Mouse (Mus musculus): ENCODE measurements around the gene Smpdl3b. TPM values are rescaled to one million over a fixed set of nuclear protein-coding genes. Genes with fewer than 3 reads are reported as not detected.
"Not testable (repeated sequence)": the region's sequence is repeated elsewhere in the genome, so short reads cannot be mapped to it uniquely, and the experiment has no call there.

Gene Smpdl3b
- polyA plus RNA-seq, 1 experiment from 2014 or later, result 2.9 TPM

DNA sequence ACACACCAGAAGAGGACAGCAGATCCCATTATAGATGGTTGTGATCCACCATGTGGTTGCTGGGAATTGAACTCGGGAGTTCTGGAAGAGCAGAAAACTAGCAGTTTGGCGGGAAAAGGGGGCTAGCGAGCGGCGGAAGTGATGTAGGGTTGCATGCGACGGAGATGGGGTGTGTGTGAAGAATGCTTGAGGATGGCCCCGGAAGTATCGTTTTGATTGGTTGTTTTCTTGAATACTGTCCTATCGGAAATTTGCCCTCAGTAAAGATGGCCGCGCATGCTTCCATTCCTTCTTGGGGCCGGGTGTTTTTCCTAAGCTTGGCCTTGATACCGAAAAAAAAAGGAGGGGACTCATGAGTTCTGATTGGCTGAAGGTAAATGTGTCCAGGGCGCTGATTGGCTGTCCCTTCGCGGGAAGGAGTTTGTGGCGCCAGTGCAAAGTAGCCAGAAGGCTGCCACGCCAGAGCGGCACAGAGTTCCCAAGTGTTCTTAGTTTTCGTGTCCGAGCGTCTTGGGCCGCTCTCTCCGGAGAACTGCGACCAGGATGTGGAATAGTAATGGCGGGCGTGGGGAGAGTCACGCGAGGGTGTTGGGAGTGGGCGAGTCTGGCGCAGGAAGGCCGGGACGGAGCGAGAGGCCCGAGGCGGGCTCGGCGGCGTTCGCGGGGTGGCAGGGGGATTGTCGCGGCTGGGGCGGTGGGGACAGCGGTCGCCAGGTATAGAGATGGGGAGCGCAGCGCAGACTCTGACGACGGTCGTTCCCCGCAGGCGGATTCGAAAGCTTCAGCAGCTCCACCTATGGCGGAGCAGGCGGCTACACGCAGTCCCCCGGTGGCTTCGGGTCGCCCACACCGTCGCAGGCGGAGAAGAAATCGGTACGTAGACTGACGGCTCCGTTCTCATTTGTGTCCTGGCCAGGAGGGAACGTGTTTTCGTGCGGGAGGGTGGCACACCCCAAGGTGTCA, 11.1 kb upstream of the Smpdl3b start, which contains the start of gene Rpa2:
Gene Rpa2 (plus strand): TSS at position 419 of the 963 bp plus-strand sequence.
- H3K9me3 ChIP-seq (replicated peaks), result no peaks in the 10 kb centered on the region
- H3K27ac ChIP-seq (replicated peaks), result peak within 1 kb of the TSS; percentile 91
- peaks cover 13% of the 10 kb centered on the region for H3K4me1 ChIP-seq
- no peaks in the 10 kb centered on the region for H3K27me3 ChIP-seq (ENCODE audit: low read depth, poor library complexity, severe bottlenecking)
- peaks cover 36% of the 10 kb centered on the region for H3K36me3 ChIP-seq
- peak within 1 kb of the TSS; percentile 82 for H3K4me3 ChIP-seq
- under 1% methylated on average over 71 of the region's 71 CpGs for WGBS
- DNase-seq (ENCODE audit: low spot score), result peak; percentile 98

DNA sequence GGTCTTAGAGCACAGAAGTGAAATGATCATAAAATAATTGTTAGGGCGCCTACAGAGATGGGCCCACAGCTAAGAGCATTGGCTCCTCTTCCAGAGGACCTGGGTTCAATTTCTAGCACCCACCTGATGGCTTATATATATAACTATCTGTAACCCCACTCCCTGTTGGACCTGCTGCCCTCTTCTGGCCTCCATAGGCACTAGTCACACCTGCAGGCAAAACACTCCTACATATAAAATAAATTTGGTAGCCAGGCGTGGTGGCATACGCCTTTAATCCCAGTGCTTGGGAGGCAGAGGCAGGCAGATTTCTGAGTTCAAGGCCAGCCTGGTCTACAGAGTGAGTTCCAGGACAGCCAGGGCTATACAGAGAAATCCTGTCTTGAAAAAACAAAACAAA, 6.1 kb upstream of the Smpdl3b start:
- not testable (repeated sequence) for H3K4me3 ChIP-seq; H3K27me3 ChIP-seq (ENCODE audit: low read depth, poor library complexity, severe bottlenecking); H3K9me3 ChIP-seq (replicated peaks); H3K36me3 ChIP-seq; H3K27ac ChIP-seq (replicated peaks); DNase-seq (ENCODE audit: low spot score); H3K4me1 ChIP-seq
- WGBS, result 84% methylated on average over 3 of the region's 3 CpGs

DNA sequence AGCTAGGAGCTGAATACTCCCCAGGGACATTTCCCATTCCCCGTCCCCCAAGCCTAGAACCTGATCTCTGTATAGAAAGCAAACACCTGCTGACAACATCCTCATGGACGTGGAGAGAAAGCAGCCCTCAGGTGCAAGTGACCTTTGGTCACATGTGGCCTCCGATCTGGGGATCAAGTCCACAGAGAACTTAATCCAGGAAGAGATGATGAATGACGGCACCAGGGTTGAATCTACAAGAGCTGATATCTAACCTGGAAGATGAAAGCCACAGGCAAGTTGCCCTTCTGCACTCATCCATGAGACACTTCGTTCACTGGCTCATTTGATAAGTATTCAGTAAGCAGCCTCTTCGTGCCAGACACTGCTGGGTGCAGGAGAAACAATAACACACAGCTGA, 5.5 kb upstream of the Smpdl3b start:
- Histone ChIP-seq H3K9me3 (replicated peaks) (no peaks in the 10 kb centered on the region), H3K4me1 (no peaks in the 10 kb centered on the region), H3K36me3 (no peaks in the 10 kb centered on the region), H3K4me3 (no peak overlapping the region), H3K27ac (replicated peaks) (no peak overlapping the region), H3K27me3 (ENCODE audit: low read depth, poor library complexity, severe bottlenecking) (peaks cover 10% of the 10 kb centered on the region)
- WGBS, result 81% methylated on average over 6 of the region's 6 CpGs
- no peak for DNase-seq (ENCODE audit: low spot score)

DNA sequence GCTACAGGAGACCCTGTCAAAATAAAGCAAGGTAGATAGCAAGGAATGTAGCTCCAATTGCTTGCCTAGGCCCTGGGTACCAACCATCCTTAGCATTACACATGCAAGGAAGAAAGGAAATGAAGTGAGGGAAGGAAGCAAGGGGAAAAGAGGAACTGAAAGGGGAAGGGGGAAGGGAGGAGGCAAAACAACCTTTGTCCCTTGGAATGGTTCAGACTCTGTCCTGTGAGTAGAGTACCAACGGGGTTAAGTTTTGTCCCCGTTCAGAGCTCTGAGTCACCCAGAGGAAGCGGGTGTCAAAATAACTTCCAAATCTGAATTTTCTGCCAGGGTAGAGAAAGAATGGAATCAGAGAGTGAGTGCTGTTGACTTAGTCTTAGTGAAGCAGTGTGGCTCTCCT, 3.2 kb upstream of the Smpdl3b start:
- Histone ChIP-seq H3K27ac (replicated peaks) (no peak overlapping the region), H3K4me1 (peaks cover 12% of the 10 kb centered on the region), H3K27me3 (ENCODE audit: low read depth, poor library complexity, severe bottlenecking) (peaks cover 33% of the 10 kb centered on the region), H3K36me3 (no peaks in the 10 kb centered on the region), H3K9me3 (replicated peaks) (no peaks in the 10 kb centered on the region), H3K4me3 (no peak overlapping the region)
- WGBS, result 83% methylated on average over 3 of the region's 3 CpGs
- DNase-seq (ENCODE audit: low spot score), result no peak

DNA sequence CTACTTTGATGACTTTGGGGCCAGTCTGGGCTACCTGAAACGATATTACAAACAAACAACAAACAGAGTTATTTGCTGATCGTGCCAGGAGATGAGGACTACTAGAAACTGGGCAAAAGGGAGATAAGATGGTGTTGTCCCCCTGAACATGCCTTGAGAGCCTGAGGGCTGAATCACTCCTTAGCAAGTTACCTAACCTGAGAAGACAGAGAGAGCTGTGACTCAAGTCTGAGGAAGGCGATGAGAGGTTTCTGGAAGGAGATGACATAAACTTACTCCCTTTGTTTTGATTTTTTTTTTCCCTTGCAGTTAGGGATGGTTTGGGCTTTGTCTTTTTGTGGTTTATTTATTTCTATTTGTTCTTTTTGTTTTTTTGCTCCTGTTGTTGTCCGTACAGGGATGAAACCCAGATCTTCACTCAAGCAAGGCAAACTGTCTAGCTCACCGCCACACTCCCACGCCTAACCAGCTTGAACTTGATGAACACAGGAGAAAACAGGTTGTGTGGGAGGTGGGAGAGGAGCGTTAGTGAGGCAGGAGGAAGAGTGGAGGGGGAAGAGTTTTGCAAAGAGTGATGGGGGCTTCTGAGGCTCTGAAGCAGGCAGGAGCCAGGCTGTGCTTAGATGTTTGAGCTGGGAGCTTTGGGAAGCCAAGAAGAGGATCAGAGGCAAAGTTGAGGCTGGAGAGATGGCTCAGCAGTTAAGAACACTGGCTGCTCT, 740 bp upstream of the Smpdl3b start:
- Histone ChIP-seq H3K27ac (replicated peaks) (no peak overlapping the region), H3K9me3 (replicated peaks) (no peaks in the 10 kb centered on the region), H3K4me1 (peaks cover 15% of the 10 kb centered on the region), H3K27me3 (ENCODE audit: low read depth, poor library complexity, severe bottlenecking) (peaks cover 38% of the 10 kb centered on the region), H3K4me3 (no peak overlapping the region), H3K36me3 (no peaks in the 10 kb centered on the region)
- WGBS, result 91% methylated on average over 7 of the region's 7 CpGs
- no peak for DNase-seq (ENCODE audit: low spot score)

DNA sequence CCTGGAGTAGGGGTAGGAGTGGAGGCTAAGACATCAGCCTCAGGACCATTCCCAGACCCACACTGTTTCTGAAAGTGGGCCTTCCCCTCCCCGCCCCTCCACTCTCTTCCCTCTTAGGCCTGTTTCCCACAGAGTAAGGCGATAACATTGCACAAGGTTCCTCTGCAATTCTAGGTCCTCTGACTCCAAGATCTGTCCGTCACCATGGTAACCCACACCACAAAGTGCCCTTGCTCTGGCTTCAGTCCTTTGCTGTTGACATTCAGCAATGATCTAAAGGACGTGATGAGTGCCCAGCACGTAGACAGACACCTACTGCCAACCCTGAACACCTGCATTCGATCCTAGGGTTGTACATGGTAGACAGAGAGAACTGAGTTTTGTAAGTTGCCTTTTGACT, 4.1 kb downstream of the Smpdl3b start:
- Histone ChIP-seq H3K36me3 (no peaks in the 10 kb centered on the region), H3K27me3 (ENCODE audit: low read depth, poor library complexity, severe bottlenecking) (peaks cover 32% of the 10 kb centered on the region)

DNA sequence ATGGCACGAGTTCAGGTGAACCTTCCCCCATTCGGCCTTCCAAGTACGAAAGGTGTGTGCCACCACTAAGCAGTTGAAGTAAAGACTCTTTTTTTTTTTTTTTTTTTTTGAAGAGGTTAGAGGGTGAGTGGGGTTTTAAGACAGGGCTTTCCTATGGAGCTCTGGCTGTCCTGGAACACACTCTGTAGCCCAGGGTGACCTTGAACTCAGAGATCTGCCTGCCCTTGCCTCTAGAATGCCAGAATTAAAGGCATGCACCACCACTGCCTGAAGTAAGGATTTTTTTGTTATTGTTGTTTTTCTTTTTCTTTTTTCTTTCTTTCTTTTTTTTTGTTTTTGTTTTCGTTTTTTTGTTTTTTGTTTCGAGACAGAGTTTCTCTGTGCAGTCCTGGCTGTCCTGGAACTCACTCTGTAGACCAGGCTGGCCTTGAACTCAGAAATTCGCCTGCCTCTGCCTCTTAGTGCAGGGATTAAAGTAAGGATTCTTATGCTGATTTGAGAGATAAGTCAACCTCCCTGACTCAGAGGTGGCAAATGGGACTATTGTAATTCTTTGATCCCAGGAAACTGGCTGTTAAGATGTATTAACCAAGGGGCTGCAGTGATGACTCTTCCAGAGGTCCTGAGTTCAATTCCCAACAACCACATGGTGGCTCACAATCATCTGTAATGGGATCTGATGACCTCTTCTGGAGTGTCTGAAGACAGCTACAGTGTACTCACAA, 7.6 kb downstream of the Smpdl3b start:
- Histone ChIP-seq H3K27ac (replicated peaks) (no peak overlapping the region), H3K36me3 (no peaks in the 10 kb centered on the region), H3K4me3 (no peak overlapping the region), H3K27me3 (ENCODE audit: low read depth, poor library complexity, severe bottlenecking) (no peaks in the 10 kb centered on the region), H3K4me1 (peaks cover 12% of the 10 kb centered on the region; the same call in 1 of the 2 replicates), H3K9me3 (replicated peaks) (no peaks in the 10 kb centered on the region)
- DNase-seq (ENCODE audit: low spot score), result no peak
- 81% methylated on average over 6 of the region's 6 CpGs for WGBS

More for the DNA sequence above, 4.1 kb downstream of the Smpdl3b start:
- no peaks in the 10 kb centered on the region for H3K9me3 ChIP-seq (replicated peaks)
- 83% methylated on average over 6 of the region's 6 CpGs for WGBS
- no peak for DNase-seq (ENCODE audit: low spot score)
- no peak overlapping the region for H3K27ac ChIP-seq (replicated peaks)
- no peak overlapping the region for H3K4me3 ChIP-seq
- H3K4me1 ChIP-seq, result peaks cover 24% of the 10 kb centered on the region

DNA sequence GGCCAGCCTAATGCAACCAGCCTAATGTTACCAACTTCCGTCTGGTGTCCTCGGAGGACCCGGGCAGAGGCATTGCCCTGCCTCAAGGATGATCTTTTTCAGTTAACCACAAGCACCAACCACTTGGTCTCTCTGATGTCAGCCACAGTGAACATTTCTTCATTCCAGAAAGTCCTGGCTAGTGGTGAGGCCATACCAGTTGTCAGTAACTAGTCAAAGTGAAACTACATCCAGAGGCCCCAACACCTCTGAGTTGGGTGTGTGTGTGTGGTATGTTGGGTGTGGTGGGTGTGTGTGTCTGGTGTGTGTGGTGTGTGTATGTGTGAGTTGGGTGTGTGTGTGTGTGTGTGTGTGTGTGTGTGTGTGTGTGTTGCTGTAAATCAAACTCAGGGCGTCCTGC, 8.3 kb downstream of the Smpdl3b start:
- H3K9me3 ChIP-seq (replicated peaks), result no peaks in the 10 kb centered on the region
- WGBS, result 95% methylated on average over 4 of the region's 4 CpGs
- H3K36me3 ChIP-seq, result no peaks in the 10 kb centered on the region
- peaks cover 12% of the 10 kb centered on the region; the same call in 1 of the 2 replicates for H3K4me1 ChIP-seq
- no peak overlapping the region for H3K4me3 ChIP-seq
- H3K27ac ChIP-seq (replicated peaks), result no peak overlapping the region
- DNase-seq (ENCODE audit: low spot score), result no peak
- no peaks in the 10 kb centered on the region for H3K27me3 ChIP-seq (ENCODE audit: low read depth, poor library complexity, severe bottlenecking)

DNA sequence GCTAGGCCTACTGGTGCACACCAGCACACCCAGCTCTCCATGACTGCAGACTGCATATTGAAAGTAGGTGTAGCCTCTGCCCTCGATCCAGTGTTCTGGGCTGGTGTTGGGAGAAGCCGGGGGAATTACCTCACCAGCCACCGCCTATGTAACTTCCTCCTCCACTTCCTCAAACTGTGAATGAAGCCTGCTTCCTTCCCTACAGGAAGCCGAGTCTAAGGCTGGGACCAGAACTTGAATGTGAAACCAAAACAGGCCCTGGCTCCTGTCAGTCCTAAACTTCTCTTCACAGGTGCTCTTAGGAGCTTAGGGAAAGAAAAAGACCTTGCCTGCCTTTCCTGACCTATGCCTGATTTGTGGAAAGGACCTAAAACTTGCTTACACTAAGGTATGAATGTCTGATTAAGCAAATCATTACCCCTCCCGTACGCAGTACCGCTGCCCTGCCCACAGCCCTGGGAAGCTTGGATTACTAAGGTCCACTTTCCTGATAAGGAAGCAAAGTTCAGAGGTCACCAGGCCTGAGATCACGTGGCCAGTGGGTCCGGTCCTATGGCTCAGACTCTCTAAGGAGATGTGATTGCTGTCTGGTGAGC, 9.3 kb downstream of the Smpdl3b start:
- 71% methylated on average over 9 of the region's 9 CpGs for WGBS
- no peak overlapping the region for H3K4me3 ChIP-seq

DNA sequence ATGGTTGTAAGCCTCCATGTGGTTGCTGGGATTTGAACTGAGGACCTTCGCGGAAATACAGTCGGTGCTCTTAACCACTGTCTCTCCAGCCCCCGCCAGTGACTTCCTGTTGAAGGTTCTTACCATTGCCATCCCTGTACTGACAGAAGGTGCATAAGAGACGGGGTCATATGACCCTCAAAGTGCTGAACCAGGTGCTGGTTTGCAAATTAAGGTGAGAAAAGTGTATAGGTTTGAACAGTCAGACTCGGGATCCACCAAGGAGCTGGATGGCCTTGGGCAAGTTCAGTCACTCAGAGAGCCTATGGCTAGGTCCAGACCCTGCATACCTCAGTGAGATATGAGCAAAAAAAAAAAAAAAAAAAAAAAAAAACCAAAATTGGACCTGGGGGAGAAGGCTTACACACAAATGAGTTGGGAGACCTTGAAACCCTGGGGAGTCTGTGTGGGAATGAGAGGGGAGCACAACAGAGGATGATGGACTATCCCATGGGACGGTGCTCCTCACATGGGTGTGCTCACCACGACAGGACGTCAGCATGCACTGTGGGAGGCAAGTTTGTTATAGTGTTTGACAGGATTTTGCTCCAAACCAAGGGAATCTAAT, 10.0 kb downstream of the Smpdl3b start:
- Histone ChIP-seq H3K9me3 (replicated peaks) (no peaks in the 10 kb centered on the region), H3K27me3 (ENCODE audit: low read depth, poor library complexity, severe bottlenecking) (no peaks in the 10 kb centered on the region), H3K4me1 (0 out of 2 replicates have a peak, but pooled peaks cover 1% of the 10 kb centered on the region), H3K36me3 (no peaks in the 10 kb centered on the region), H3K27ac (replicated peaks) (no peak overlapping the region), H3K4me3 (no peak overlapping the region)
- DNase-seq (ENCODE audit: low spot score), result no peak
- 88% methylated on average over 9 of the region's 9 CpGs for WGBS

More for the DNA sequence above, 9.3 kb downstream of the Smpdl3b start:
- Histone ChIP-seq H3K27me3 (ENCODE audit: low read depth, poor library complexity, severe bottlenecking) (no peaks in the 10 kb centered on the region), H3K4me1 (peaks cover 9% of the 10 kb centered on the region; the same call in 1 of the 2 replicates), H3K36me3 (no peaks in the 10 kb centered on the region), H3K27ac (replicated peaks) (no peak overlapping the region), H3K9me3 (replicated peaks) (no peaks in the 10 kb centered on the region)
- no peak for DNase-seq (ENCODE audit: low spot score)

DNA sequence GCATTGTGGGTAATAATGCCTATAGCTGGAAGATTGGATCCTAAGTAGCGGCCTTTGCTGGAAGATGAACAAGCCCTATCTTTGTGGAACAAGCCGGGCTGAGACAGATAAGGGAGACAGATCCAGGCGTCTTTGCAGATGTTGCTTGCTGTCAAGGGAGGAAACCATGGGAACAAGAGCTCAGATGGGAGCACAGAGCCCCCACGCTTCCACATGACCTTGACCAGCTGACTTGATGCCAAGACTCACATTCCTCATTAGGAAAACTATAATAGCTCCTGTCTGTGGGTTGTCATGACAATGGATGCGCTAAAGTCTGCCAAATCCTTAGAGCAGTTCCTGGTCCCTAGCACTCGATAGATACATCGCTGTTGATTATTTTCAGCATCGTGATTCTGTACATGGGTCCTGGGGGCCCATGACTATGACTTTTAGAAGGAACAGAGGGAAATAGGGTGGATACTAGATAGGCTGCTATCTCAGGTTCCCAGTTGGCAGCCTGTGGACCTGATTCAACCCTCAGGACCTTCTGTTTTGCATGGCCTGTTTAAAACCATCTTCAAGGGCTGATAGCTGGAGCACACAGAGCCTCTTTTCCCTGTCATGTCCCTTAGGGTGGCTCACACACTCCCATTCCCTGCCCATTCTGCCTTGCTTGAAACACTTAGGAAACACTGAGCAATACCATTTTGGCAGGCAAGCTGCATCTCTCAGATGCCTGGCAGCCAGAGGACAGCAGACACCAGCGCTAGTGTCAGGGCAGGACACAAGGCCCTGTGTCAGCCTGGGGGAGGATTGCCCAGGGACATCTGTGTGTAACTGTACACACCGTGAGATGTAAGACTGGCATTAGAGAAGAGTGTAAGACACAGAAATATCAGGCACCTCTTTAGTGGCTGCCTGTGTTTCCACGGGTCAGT, 12.8 kb downstream of the Smpdl3b start:
- Histone ChIP-seq H3K27ac (replicated peaks) (no peak overlapping the region), H3K4me1 (no peaks in the 10 kb centered on the region), H3K9me3 (replicated peaks) (no peaks in the 10 kb centered on the region), H3K4me3 (no peak overlapping the region), H3K36me3 (no peaks in the 10 kb centered on the region), H3K27me3 (ENCODE audit: low read depth, poor library complexity, severe bottlenecking) (no peaks in the 10 kb centered on the region)
- DNase-seq (ENCODE audit: low spot score), result no peak
- WGBS, result 92% methylated on average over 11 of the region's 11 CpGs

Data from midbrain, embryonic 10.5 days (tissue).